Mouse (Mus musculus) urinary bladder, postnatal 0 days (tissue): ENCODE results near the gene Kir3dl2. TPM values are rescaled to one million over a fixed set of nuclear protein-coding genes. Genes with fewer than 3 reads are reported as not detected.

ENCODE experiments used
- polyA plus RNA-seq: library from polyadenylated mRNA; unstranded; fragments of >200 nt; fragmentation: Nextera tagmentation; extraction: Ambion mirVana; gene quantifications from 2 replicates; pipeline ENCODE4 v1.2.1, GENCODE M21; 2015

The Kir3dl2 gene
- polyA plus RNA-seq = not detected in 2 replicates

DNA sequence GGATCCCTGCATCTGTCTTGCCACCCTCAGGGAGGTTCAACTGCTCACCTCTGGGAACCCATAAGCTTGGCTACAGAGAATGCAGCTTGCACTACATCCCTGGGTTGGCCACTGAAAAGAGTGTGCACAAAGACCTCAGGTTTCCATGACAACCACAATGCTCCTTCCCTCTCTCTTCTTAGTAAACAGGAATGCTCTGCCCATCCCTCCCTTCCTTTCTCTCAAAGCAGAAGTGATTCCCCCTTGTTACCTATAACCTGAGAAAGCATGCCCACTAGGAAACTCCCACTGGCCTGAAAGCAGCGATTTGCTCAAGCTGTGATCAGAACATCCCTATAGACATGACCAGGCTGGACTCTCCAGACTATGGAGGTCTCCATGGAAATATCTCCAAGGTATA lies at the start of gene Kir3dl2:
TSS of gene Kir3dl2 (minus strand) at position 101 of the 400 bp plus-strand sequence.

DNA sequence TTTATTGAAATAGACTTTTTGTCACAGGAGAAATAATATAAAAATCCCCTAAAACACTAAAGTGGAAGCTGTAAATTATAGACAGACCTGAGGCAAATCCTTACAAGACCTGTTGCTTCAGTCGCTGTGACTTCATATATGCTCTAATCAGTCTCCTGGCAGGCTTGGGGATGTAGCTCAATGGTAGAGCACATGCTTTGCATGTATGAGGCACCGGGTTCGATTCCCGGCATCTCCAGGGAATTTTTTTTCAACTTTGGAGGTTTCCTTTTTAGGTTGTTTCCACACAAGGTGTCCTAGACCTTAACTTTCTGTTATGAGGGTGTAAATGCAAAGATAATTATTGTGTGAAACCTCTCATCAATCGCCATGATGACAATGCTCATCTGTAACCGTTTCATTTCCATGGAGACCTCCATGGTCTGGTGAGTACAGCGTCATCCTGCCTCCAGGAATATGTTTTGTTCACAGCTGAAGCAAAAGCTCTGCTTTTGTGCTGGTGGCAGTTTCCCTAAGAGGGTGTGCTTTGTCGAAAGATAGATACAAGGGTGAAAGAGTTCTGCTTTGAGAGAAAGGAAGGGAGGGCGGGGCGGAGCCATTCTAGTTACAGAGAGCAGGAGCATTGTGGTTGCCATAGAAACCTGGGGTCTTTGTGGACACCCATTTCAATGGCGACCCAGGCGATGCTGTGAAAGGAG lies 46.5 kb upstream of the Kir3dl2 start, which contains the start of gene Tceal3:
TSS of gene Tceal3 (plus strand) at position 644 of the 698 bp plus-strand sequence.

DNA sequence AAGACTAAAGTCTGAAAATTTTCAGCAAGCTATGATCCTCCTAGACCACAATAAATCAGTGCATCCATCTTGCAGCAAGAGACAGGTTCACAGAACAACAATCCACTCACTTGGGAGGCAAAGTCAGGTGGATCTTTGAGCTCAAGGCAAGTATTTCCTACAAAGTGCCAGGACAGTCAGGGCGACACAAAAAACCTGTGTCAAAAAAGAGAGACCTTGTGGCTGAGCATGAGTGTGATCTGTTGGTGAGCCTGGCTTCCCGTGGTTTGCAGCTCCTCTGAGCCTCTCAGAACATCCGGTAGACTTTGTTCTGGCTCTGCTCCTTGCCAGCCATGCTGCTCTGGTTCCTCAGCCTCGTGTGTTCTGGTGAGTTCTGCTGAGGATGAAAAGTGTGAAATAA lies 26.2 kb downstream of the Kir3dl2 start, which contains the start of gene Kir3dl1:
TSS of gene Kir3dl1 (plus strand) at position 301 of the 400 bp plus-strand sequence.

Other genes starting within 250 kb of the Kir3dl2 start
- gene Kir3dl1, start 26.1 kb downstream of the Kir3dl2 start, polyA plus RNA-seq = not detected in 2 replicates
- 4.4 and 5.4 TPM in 2 replicates for gene Tceal3, start 46.8 kb upstream of the Kir3dl2 start, polyA plus RNA-seq
- 8.1 and 8.2 TPM in 2 replicates for gene Tceal1, start 163.9 kb upstream of the Kir3dl2 start, polyA plus RNA-seq
- 314 and 373 TPM in 2 replicates for gene Morf4l2, start 199.6 kb upstream of the Kir3dl2 start, polyA plus RNA-seq
- not detected in 2 replicates for gene Glra4, start 236.1 kb upstream of the Kir3dl2 start, polyA plus RNA-seq